Mouse (Mus musculus): Measurements from ENCODE around the gene Alad. TPM values are rescaled to one million over a fixed set of nuclear protein-coding genes. Genes with fewer than 3 reads are reported as not detected.
A peak's percentile ranks its signal among the peaks of the same experiment; 100 is the strongest.

The Alad gene
- polyA plus RNA-seq, 1 experiment: 9.2 TPM

DNA sequence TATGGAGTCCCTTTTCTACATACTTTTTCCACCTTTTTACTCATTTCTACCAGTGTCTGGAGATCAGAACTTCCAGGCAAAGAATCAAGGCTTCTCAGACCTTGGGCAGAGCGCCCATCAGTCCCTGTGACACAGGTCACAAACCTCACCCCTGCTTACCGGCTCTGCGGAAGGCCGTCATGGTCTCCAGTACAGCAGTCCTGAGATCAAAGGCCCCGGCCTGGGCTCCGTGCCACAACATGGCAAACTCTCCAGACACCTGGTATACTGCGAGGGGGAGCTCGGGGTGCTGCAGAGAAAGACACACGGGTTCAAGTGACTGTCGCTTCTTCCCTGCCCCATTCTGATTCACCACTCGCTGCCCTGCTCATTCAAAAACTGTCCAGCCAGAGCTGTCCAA is 9.8 kb downstream of the Alad start:
- no peaks in the 10 kb centered on the region for H3K4me1 ChIP-seq (ENCODE audit: control insufficient read depth, insufficient read depth, low read length)
- TF ChIP-seq POLR2A (IDR thresholded peaks at IDR 0.05; ENCODE audit: borderline replicate concordance, low read depth, low read length): no peak
- TF ChIP-seq CTCF (IDR thresholded peaks at IDR 0.05; ENCODE audit: low read depth, low read length): no peak
- H3K27ac ChIP-seq (ENCODE audit: insufficient read depth, low read depth, low read length): no peak overlapping the region
- H3K4me3 ChIP-seq (ENCODE audit: insufficient read depth, low read length): no peak overlapping the region

DNA sequence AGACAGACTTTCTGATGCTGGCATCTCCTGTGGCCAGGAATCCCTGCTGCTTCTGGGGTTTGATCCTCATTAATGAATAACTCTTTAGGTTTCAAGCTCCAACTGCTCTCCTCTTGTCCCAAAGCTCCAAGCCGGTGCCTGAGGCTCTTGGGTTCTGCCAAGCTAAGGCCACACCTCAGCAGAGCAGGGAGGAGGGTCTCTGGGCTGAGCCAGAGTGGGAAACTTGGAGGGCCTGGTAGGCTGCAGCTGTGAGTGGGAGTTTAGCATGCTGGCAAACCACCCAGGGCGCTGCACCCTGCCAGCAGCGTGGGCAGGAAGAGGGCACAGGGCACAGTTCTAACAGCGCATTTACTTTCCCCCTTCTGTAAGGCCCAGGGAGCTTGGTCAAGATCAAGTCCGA is 10.9 kb downstream of the Alad start:
- H3K4me3 ChIP-seq (ENCODE audit: insufficient read depth, low read length): no peak overlapping the region
- H3K4me1 ChIP-seq (ENCODE audit: control insufficient read depth, insufficient read depth, low read length): no peaks in the 10 kb centered on the region
- TF ChIP-seq CTCF (IDR thresholded peaks at IDR 0.05; ENCODE audit: low read depth, low read length): no peak
- TF ChIP-seq POLR2A (IDR thresholded peaks at IDR 0.05; ENCODE audit: borderline replicate concordance, low read depth, low read length): no peak
- no peak overlapping the region for H3K27ac ChIP-seq (ENCODE audit: insufficient read depth, low read depth, low read length)

DNA sequence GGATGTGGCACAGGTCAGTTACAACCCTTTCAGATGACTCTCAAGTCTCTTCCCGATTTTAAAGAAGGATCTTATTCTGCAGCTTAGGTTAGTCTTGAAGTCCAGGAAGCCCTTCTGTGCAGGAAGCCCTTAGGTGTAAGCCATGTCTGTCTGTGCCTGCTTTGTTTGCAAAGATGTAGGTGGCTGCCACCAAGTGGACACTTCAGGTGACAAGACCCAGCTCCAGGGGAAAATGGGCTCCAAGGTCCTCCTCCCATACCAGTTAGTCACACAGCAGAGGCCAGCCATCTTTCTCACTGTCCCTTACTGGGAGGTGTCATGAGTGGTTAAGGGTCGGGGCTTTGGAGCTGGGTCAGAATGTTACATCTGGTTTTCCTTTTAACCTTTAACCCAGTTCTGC is 12.9 kb downstream of the Alad start:
- Histone ChIP-seq H3K4me1 (ENCODE audit: control insufficient read depth, insufficient read depth, low read length) (0 out of 2 replicates have a peak, but pooled peaks cover 2% of the 10 kb centered on the region), H3K4me3 (ENCODE audit: insufficient read depth, low read length) (no peak overlapping the region), H3K27ac (ENCODE audit: insufficient read depth, low read depth, low read length) (no peak overlapping the region)
- TF ChIP-seq CTCF (IDR thresholded peaks at IDR 0.05; ENCODE audit: low read depth, low read length): no peak
- no peak for TF ChIP-seq POLR2A (IDR thresholded peaks at IDR 0.05; ENCODE audit: borderline replicate concordance, low read depth, low read length)

- no peak overlapping the region for H3K4me3 ChIP-seq (ENCODE audit: insufficient read depth, low read length)
- H3K4me1 ChIP-seq (ENCODE audit: control insufficient read depth, insufficient read depth, low read length): 0 out of 2 replicates have a peak, but pooled peaks cover 4% of the 10 kb centered on the region
- TF ChIP-seq POLR2A (IDR thresholded peaks at IDR 0.05; ENCODE audit: borderline replicate concordance, low read depth, low read length): no peak
- no peak for TF ChIP-seq CTCF (IDR thresholded peaks at IDR 0.05; ENCODE audit: low read depth, low read length)
- H3K27ac ChIP-seq (ENCODE audit: insufficient read depth, low read depth, low read length): no peak overlapping the region
Measured at GRCm38 (mm10) chr4:62505991-62506390, 13.7 kb downstream of the Alad start.

- TF ChIP-seq POLR2A (IDR thresholded peaks at IDR 0.05; ENCODE audit: borderline replicate concordance, low read depth, low read length) (no peak), CTCF (IDR thresholded peaks at IDR 0.05; ENCODE audit: low read depth, low read length) (no peak)
- Histone ChIP-seq H3K4me1 (ENCODE audit: control insufficient read depth, insufficient read depth, low read length) (0 out of 2 replicates have a peak, but pooled peaks cover 4% of the 10 kb centered on the region), H3K4me3 (ENCODE audit: insufficient read depth, low read length) (peak within 1 kb of the TSS; percentile 79), H3K27ac (ENCODE audit: insufficient read depth, low read depth, low read length) (no peak within 1 kb of the TSS)
Measured at GRCm38 (mm10) chr4:62503374-62503970, 16.2 kb downstream of the Alad start, which contains the start of gene Hdhd3. Gene Hdhd3 (minus strand): TSS chr4:62503467.

- Histone ChIP-seq H3K4me1 (ENCODE audit: control insufficient read depth, insufficient read depth, low read length) (0 out of 2 replicates have a peak, but pooled peaks cover 4% of the 10 kb centered on the region), H3K27ac (ENCODE audit: insufficient read depth, low read depth, low read length) (no peak overlapping the region), H3K4me3 (ENCODE audit: insufficient read depth, low read length) (no peak overlapping the region)
- TF ChIP-seq POLR2A (IDR thresholded peaks at IDR 0.05; ENCODE audit: borderline replicate concordance, low read depth, low read length) (no peak), CTCF (IDR thresholded peaks at IDR 0.05; ENCODE audit: low read depth, low read length) (no peak)
Measured at GRCm38 (mm10) chr4:62502969-62503368, 16.7 kb downstream of the Alad start.

GRCm38 (mm10) chr4:62501964-62502732 is 17.6 kb downstream of the Alad start:
- TF ChIP-seq POLR2A (IDR thresholded peaks at IDR 0.05; ENCODE audit: borderline replicate concordance, low read depth, low read length): 0 out of 2 replicates have a peak, but pooled peaks have one; percentile 35
- TF ChIP-seq CTCF (IDR thresholded peaks at IDR 0.05; ENCODE audit: low read depth, low read length): no peak
- H3K4me1 ChIP-seq (ENCODE audit: control insufficient read depth, insufficient read depth, low read length): 0 out of 2 replicates have a peak, but pooled peaks cover 4% of the 10 kb centered on the region
- H3K27ac ChIP-seq (ENCODE audit: insufficient read depth, low read depth, low read length): no peak overlapping the region
- H3K4me3 ChIP-seq (ENCODE audit: insufficient read depth, low read length): peak overlapping the region; percentile 79

DNA sequence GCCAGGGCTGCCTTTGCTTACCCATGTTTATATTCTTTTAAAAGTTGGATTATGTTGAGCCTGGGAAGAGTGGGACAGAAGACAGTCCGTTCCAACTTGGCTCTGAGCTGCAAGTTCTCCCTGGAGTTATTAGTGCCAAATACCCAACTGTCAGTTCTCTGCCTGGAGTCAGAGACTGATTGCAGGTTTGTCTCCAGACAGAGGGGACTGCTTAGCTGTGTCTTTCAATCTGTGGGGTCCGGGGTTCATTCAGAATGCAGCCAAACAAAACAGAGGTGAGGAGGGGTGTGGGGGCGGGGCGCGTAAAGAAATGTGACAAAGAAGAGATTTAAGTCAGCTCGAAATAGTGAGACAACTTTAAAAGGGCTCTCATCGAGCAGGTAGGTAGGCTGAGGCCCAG is 18.2 kb downstream of the Alad start:
- no peak for TF ChIP-seq CTCF (IDR thresholded peaks at IDR 0.05; ENCODE audit: low read depth, low read length)
- TF ChIP-seq POLR2A (IDR thresholded peaks at IDR 0.05; ENCODE audit: borderline replicate concordance, low read depth, low read length): no peak
- H3K4me3 ChIP-seq (ENCODE audit: insufficient read depth, low read length): peak overlapping the region; percentile 79
- no peak overlapping the region for H3K27ac ChIP-seq (ENCODE audit: insufficient read depth, low read depth, low read length)
- H3K4me1 ChIP-seq (ENCODE audit: control insufficient read depth, insufficient read depth, low read length): 0 out of 2 replicates have a peak, but pooled peaks cover 6% of the 10 kb centered on the region

DNA sequence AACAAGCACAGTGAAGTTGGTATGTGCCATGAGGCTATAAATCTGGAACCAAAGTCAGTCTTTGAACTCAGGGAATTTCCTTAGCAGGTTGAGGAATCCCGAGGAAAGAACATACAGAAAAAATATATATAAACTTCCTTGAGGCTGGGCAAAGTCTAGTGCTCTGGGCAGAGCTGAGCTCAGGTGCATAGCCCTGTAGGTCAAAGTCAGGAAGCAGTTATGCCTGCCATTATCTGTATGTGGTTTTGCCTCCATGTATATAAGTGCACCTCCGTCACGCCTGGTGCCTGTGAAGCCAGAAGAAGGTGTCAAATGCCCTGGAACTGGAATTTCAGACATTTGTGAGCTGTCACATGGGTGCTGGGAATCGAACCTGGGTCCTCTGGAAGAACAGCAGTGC is 18.9 kb downstream of the Alad start:
- no peak for TF ChIP-seq POLR2A (IDR thresholded peaks at IDR 0.05; ENCODE audit: borderline replicate concordance, low read depth, low read length)
- TF ChIP-seq CTCF (IDR thresholded peaks at IDR 0.05; ENCODE audit: low read depth, low read length): no peak
- Histone ChIP-seq H3K27ac (ENCODE audit: insufficient read depth, low read depth, low read length) (no peak overlapping the region), H3K4me3 (ENCODE audit: insufficient read depth, low read length) (no peak overlapping the region), H3K4me1 (ENCODE audit: control insufficient read depth, insufficient read depth, low read length) (0 out of 2 replicates have a peak, but pooled peaks cover 6% of the 10 kb centered on the region)

- TF ChIP-seq CTCF (IDR thresholded peaks at IDR 0.05; ENCODE audit: low read depth, low read length): no peak
- no peak for TF ChIP-seq POLR2A (IDR thresholded peaks at IDR 0.05; ENCODE audit: borderline replicate concordance, low read depth, low read length)
- no peak overlapping the region for H3K4me3 ChIP-seq (ENCODE audit: insufficient read depth, low read length)
Measured at GRCm38 (mm10) chr4:62496815-62497214, 22.9 kb downstream of the Alad start.

More at GRCm38 (mm10) chr4:62496815-62497214, 22.9 kb downstream of the Alad start:
- H3K4me1 ChIP-seq (ENCODE audit: control insufficient read depth, insufficient read depth, low read length): 0 out of 2 replicates have a peak, but pooled peaks cover 4% of the 10 kb centered on the region
- H3K27ac ChIP-seq (ENCODE audit: insufficient read depth, low read depth, low read length): no peak overlapping the region

All from bone marrow macrophage, adult 2 months (primary cell).